Comparison of ENCODE assay signal across 12 mouse cellular contexts in the genomic region with DNA sequence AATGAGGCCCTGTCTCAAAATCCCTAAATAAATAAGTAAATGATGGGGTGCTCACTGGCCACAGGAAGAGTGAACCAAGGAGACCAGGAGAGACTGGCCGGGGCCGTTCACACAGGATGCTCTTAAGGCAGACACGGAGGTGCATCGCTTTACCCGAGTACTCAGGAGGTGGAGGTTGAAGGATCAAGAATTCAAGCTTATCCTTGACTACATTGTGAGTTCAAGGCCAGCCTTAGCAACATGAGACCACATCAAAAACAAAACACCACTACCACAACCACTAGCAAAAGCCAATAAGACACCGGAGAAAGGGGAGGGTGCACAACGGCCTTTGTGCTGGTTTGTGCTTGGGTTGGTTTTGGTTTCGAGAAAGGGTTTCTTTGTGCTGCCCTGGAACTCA. TPM values are rescaled to one million over a fixed set of nuclear protein-coding genes. Genes with fewer than 3 reads are reported as not detected.
DNase-seq lines count a peak whose midpoint lies in the region; ATAC-seq and TF ChIP-seq lines count a peak whose summit lies in the region.
"Had no signal": no experiment of that assay in that cellular context is flagged by ENCODE, and none has a peak within 500 bp of the region (broad histone marks: within the 10 kb centered on the region; RNA-seq: fewer than 3 reads in every experiment).

No protein-coding gene starts in this region.

- H3K27ac ChIP-seq in forebrain, embryonic 10.5 days: peak overlapping the region; percentile 79; the same call in 1 of the 2 replicates
- no peak overlapping the region for H3K27ac ChIP-seq in forebrain, embryonic 12.5 days
- peak overlapping the region; percentile 63; the same call in 1 of the 2 replicates for H3K27ac ChIP-seq in midbrain, embryonic 10.5 days (replicated peaks)
- no peak overlapping the region for H3K27ac ChIP-seq in midbrain, postnatal 0 days (ENCODE audit: low read depth, low read length)
- H3K27ac ChIP-seq: hindbrain, embryonic 14.5 days had no signal

- no peak for DNase-seq in forebrain, embryonic 10.5 days (ENCODE audit: extremely low spot score, low spot score)
- no peak for DNase-seq in midbrain, embryonic 10.5 days (ENCODE audit: low spot score)
- no peak for DNase-seq in midbrain, postnatal 0 days (ENCODE audit: low spot score)
- DNase-seq in T-cell, adult 2 months (ENCODE audit: low spot score): peak; percentile 43
- peak; percentile 67 for DNase-seq in naive thymus-derived CD4-positive, alpha-beta T cell, adult 2 months (ENCODE audit: low read depth)
- no peak for DNase-seq in lung, adult 18-20 months
- no peak for DNase-seq in right cerebral cortex, postnatal 4 days

- WGBS in forebrain, embryonic 10.5 days: 92% methylated on average over 8 of the region's 8 CpGs
- 94% methylated on average over 8 of the region's 8 CpGs for WGBS in forebrain, embryonic 12.5 days
- 92% methylated on average over 8 of the region's 8 CpGs for WGBS in midbrain, embryonic 10.5 days
- WGBS in midbrain, postnatal 0 days: 96% methylated on average over 8 of the region's 8 CpGs

- no peaks in the 10 kb centered on the region for H3K9me3 ChIP-seq in forebrain, embryonic 10.5 days
- no peaks in the 10 kb centered on the region for H3K9me3 ChIP-seq in forebrain, embryonic 12.5 days
- H3K9me3 ChIP-seq in midbrain, embryonic 10.5 days (replicated peaks): no peaks in the 10 kb centered on the region
- no peaks in the 10 kb centered on the region for H3K9me3 ChIP-seq in midbrain, postnatal 0 days (ENCODE audit: low read length)
- H3K9me3 ChIP-seq: embryonic facial prominence, embryonic 10.5 days; heart, embryonic 13.5 days had no signal

- no peak for TF ChIP-seq CTCF in midbrain, postnatal 0 days (IDR thresholded peaks at IDR 0.05)

- no peak overlapping the region for H3K9ac ChIP-seq in forebrain, embryonic 12.5 days
- H3K9ac ChIP-seq in midbrain, postnatal 0 days (replicated peaks; ENCODE audit: low read length, poor library complexity, severe bottlenecking): no peak overlapping the region
- H3K9ac ChIP-seq: heart, embryonic 13.5 days; hindbrain, embryonic 14.5 days had no signal

- ATAC-seq in forebrain, embryonic 12.5 days (ENCODE audit: low FRiP score): no peak
- no peak for ATAC-seq in midbrain, postnatal 0 days (ENCODE audit: low FRiP score)

- H3K4me2 ChIP-seq in forebrain, embryonic 12.5 days: no peak overlapping the region
- H3K4me2 ChIP-seq in midbrain, postnatal 0 days (ENCODE audit: low read depth, low read length, poor library complexity, severe bottlenecking): no peak overlapping the region
- H3K4me2 ChIP-seq: heart, embryonic 13.5 days; hindbrain, embryonic 14.5 days had no signal

- peaks cover 27% of the 10 kb centered on the region for H3K4me1 ChIP-seq in forebrain, embryonic 10.5 days
- H3K4me1 ChIP-seq in forebrain, embryonic 12.5 days: peaks cover 14% of the 10 kb centered on the region
- H3K4me1 ChIP-seq in midbrain, embryonic 10.5 days: peaks cover 17% of the 10 kb centered on the region
- no peaks in the 10 kb centered on the region for H3K4me1 ChIP-seq in midbrain, postnatal 0 days (ENCODE audit: insufficient read depth, low read length)

- no peak overlapping the region for H3K4me3 ChIP-seq in forebrain, embryonic 10.5 days
- H3K4me3 ChIP-seq in forebrain, embryonic 12.5 days (replicated peaks): no peak overlapping the region
- no peak overlapping the region for H3K4me3 ChIP-seq in midbrain, embryonic 10.5 days
- no peak overlapping the region for H3K4me3 ChIP-seq in midbrain, postnatal 0 days (ENCODE audit: low read depth, low read length)
- H3K4me3 ChIP-seq: embryonic facial prominence, embryonic 10.5 days; gastrocnemius, adult 2 months; heart, embryonic 13.5 days had no signal

- no peaks in the 10 kb centered on the region for H3K36me3 ChIP-seq in forebrain, embryonic 10.5 days (replicated peaks)
- no peaks in the 10 kb centered on the region for H3K36me3 ChIP-seq in forebrain, embryonic 12.5 days (replicated peaks)
- H3K36me3 ChIP-seq in midbrain, embryonic 10.5 days: no peaks in the 10 kb centered on the region
- no peaks in the 10 kb centered on the region for H3K36me3 ChIP-seq in midbrain, postnatal 0 days (ENCODE audit: insufficient read depth, low read length)
- H3K36me3 ChIP-seq: embryonic facial prominence, embryonic 10.5 days; heart, embryonic 13.5 days had no signal

- H3K27me3 ChIP-seq in forebrain, embryonic 10.5 days (ENCODE audit: poor library complexity, severe bottlenecking): peaks cover 11% of the 10 kb centered on the region
- H3K27me3 ChIP-seq in forebrain, embryonic 12.5 days: peaks cover 7% of the 10 kb centered on the region; the same call in 1 of the 2 replicates
- H3K27me3 ChIP-seq in midbrain, embryonic 10.5 days (ENCODE audit: low read depth, poor library complexity, severe bottlenecking): peaks cover 12% of the 10 kb centered on the region; the same call in 1 of the 2 replicates
- H3K27me3 ChIP-seq in midbrain, postnatal 0 days (ENCODE audit: insufficient read depth, low read length): no peaks in the 10 kb centered on the region
- H3K27me3 ChIP-seq: heart, embryonic 13.5 days had no signal

RNA-seq across cellular contexts. Expression of gene Gadd45b, which starts 26.5 kb away (rescaled TPM):
- 5.9 and 6.3 TPM in 2 replicates for polyA plus RNA-seq in forebrain, embryonic 10.5 days (2016; fragmentation: Nextera tagmentation; extraction: Ambion mirVana)
- 8.2 and 9.8 TPM in 2 replicates for polyA plus RNA-seq in forebrain, embryonic 12.5 days (2016; fragmentation: Nextera tagmentation; extraction: Ambion mirVana)
- 6.1 and 9.2 TPM in 2 replicates for polyA plus RNA-seq in midbrain, embryonic 10.5 days (2016; fragmentation: Nextera tagmentation; extraction: Ambion mirVana)
- total RNA-seq in midbrain, postnatal 0 days (2014; rRNA removed): 3.5 and 7.3 TPM in 2 replicates
- polyA plus RNA-seq in midbrain, postnatal 0 days (2015; fragmentation: Nextera tagmentation; extraction: Ambion mirVana): 5.0 and 6.4 TPM in 2 replicates

RNA-seq across cellular contexts. Expression of gene Lmnb2, which starts 38.3 kb away (rescaled TPM):
- polyA plus RNA-seq in forebrain, embryonic 10.5 days (2016; fragmentation: Nextera tagmentation; extraction: Ambion mirVana): 85.6 and 89.5 TPM in 2 replicates
- 67.7 and 73.8 TPM in 2 replicates for polyA plus RNA-seq in forebrain, embryonic 12.5 days (2016; fragmentation: Nextera tagmentation; extraction: Ambion mirVana)
- 77.9 and 84.7 TPM in 2 replicates for polyA plus RNA-seq in midbrain, embryonic 10.5 days (2016; fragmentation: Nextera tagmentation; extraction: Ambion mirVana)
- total RNA-seq in midbrain, postnatal 0 days (2014; rRNA removed): 40.2 and 47.3 TPM in 2 replicates
- polyA plus RNA-seq in midbrain, postnatal 0 days (2015; fragmentation: Nextera tagmentation; extraction: Ambion mirVana): 22.6 and 22.7 TPM in 2 replicates

RNA-seq across cellular contexts. Expression of gene Timm13, which starts 55.6 kb away (rescaled TPM):
- polyA plus RNA-seq in forebrain, embryonic 10.5 days (2016; fragmentation: Nextera tagmentation; extraction: Ambion mirVana): 395 and 401 TPM in 2 replicates
- polyA plus RNA-seq in forebrain, embryonic 12.5 days (2016; fragmentation: Nextera tagmentation; extraction: Ambion mirVana): 311 and 314 TPM in 2 replicates
- 335 and 382 TPM in 2 replicates for polyA plus RNA-seq in midbrain, embryonic 10.5 days (2016; fragmentation: Nextera tagmentation; extraction: Ambion mirVana)
- 153 and 267 TPM in 2 replicates for total RNA-seq in midbrain, postnatal 0 days (2014; rRNA removed)
- polyA plus RNA-seq in midbrain, postnatal 0 days (2015; fragmentation: Nextera tagmentation; extraction: Ambion mirVana): 362 and 384 TPM in 2 replicates

RNA-seq across cellular contexts. Expression of gene Gng7, which starts 58.4 kb away (rescaled TPM):
- polyA plus RNA-seq in forebrain, embryonic 10.5 days (2016; fragmentation: Nextera tagmentation; extraction: Ambion mirVana): 6.3 and 6.9 TPM in 2 replicates
- 9.8 and 11.0 TPM in 2 replicates for polyA plus RNA-seq in forebrain, embryonic 12.5 days (2016; fragmentation: Nextera tagmentation; extraction: Ambion mirVana)
- polyA plus RNA-seq in midbrain, embryonic 10.5 days (2016; fragmentation: Nextera tagmentation; extraction: Ambion mirVana): 6.0 and 8.4 TPM in 2 replicates
- 27.6 and 40.7 TPM in 2 replicates for total RNA-seq in midbrain, postnatal 0 days (2014; rRNA removed)
- 29.5 and 29.9 TPM in 2 replicates for polyA plus RNA-seq in midbrain, postnatal 0 days (2015; fragmentation: Nextera tagmentation; extraction: Ambion mirVana)

Comparison
In these comparisons a context has a peak if more than half of its experiments do, and no peak if none do; other contexts are left out.
1. H3K27ac ChIP-seq: peak in forebrain, embryonic 10.5 days (single experiment) and midbrain, embryonic 10.5 days (single experiment); none in forebrain, embryonic 12.5 days (single experiment) and midbrain, postnatal 0 days (single experiment).
2. DNase-seq: peak in T-cell, adult 2 months (single experiment) and naive thymus-derived CD4-positive, alpha-beta T cell, adult 2 months (single experiment); none in forebrain, embryonic 10.5 days (single experiment), midbrain, embryonic 10.5 days (single experiment), midbrain, postnatal 0 days (single experiment), lung, adult 18-20 months (0 of 2) and right cerebral cortex, postnatal 4 days (single experiment).